Mouse (Mus musculus): ENCODE results near the gene Focad. TPM values are rescaled to one million over a fixed set of nuclear protein-coding genes. Genes with fewer than 3 reads are reported as not detected.

Gene Focad
- total RNA-seq (2021), result 10 to 100 TPM; 15.0 to 24.6 TPM
- long read RNA-seq, experiment 1, full-length matches to known transcripts, result 10 of 25 reads
- long read RNA-seq, experiment 1, partial matches to known transcripts, result 9 of 25 reads
- long read RNA-seq, experiment 1, other reads (novel, unspliced or antisense), result 6 of 25 reads
- long read RNA-seq, experiment 2, full-length matches to known transcripts, result 11 of 21 reads
- long read RNA-seq, experiment 2, partial matches to known transcripts, result 5 of 21 reads
- long read RNA-seq, experiment 2, other reads (novel, unspliced or antisense), result 5 of 21 reads

- peak; percentile 97 for DNase-seq
Measured at GRCm38 (mm10) chr4:88094062-88094767, at the start of gene Focad. TSS of gene Focad (plus strand) at chr4:88094629.

DNA sequence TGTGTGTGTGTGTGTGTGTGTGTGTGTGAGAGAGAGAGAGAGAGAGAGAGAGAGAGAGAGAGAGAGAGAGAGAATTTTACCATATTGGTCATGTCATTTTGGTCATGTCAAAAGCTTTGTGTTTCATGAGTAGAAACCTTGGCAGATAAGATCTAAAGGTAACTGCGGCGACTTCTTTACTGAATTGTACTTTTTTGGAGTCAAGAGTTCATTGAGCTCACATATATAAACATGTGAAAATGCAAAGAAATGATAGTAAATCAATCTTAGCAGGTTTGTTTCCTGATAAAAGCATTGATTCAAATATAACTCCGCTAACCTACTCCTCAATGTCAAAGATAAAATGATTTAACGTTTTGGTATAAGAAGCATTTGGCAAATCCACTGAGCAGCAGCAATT is 49.3 kb upstream of the Focad start:
- DNase-seq, result no peak

GRCm38 (mm10) chr4:88046280-88046679 is 48.1 kb upstream of the Focad start:
- DNase-seq, result no peak

GRCm38 (mm10) chr4:88075388-88075787 is 19.0 kb upstream of the Focad start:
- DNase-seq, result no peak

GRCm38 (mm10) chr4:88078983-88079382 is 15.4 kb upstream of the Focad start:
- no peak for DNase-seq

- DNase-seq, result no peak
Measured at GRCm38 (mm10) chr4:88081417-88081816, 13.0 kb upstream of the Focad start.

- DNase-seq, result no peak
Measured at GRCm38 (mm10) chr4:88081885-88082284, 12.5 kb upstream of the Focad start.

DNA sequence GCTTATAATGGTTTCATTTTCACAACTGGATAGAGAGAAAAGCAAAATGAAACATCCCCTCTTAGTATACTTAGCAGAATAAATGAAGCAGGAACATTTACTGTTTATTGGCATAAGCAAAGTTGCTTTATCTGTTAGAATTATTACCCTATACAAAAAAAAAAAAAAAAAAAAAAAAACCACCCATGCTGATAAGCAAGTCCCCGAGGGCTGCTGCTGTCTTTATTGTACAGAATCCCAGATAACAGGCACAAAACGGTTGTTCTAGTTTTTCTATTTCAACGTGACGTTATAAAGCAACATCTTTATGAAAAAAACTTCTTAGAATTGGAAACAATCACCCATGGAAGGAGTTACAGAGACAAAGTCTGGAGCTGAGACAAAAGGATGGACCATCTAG is 12.0 kb upstream of the Focad start:
- no peak for DNase-seq

GRCm38 (mm10) chr4:88083781-88084180 is 10.6 kb upstream of the Focad start:
- no peak for DNase-seq

DNA sequence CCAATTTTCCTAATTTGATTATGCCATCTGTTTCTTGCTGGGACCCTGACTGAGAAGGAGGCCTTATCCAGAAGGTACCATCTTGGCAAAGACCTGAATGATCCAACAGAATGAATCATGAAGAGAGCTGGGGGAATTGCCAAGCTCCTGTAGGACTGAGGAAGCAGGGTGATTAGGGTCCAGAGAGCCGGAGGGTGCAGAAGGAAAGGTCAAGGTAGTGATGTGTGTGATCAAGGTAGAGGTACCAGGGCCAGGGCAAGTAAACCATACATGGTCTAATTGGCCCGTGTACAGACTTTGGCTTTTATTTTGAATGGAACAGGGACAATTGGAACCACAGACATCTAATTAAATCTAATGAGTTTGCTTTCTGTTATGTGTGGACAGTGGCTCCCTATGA is 4.1 kb upstream of the Focad start:
- no peak for DNase-seq

DNA sequence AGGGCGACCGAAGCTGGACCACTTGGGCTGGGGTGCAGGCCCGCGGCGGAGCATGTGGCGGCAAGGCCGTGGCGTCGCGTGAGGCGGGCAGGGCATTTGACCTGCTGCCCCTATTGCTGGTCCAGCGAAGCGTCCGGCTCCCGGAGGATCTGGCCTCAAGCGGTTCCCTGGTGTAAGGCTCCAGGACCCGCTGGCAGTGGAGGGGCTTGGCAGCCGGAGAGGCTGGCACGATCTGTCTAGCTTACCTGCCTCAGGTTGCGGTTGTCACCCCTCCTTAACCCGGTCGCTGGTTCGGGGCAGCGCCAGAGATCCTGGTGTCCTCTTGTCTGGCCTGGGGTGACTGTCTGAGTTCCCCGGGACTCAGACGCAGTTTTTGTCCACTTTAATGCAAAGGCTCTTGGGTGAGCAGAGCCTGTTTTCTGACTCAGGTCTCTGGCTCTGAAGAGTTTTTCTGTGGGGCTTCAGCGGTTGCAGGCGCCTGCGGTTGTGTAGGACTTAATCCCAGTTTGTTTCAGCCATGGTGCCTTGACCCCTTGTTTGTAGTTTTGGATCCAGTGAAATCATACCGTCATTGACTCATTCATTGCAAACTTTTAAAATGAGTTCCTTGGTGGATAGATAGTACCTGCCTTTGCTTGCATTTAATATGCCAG is 465 bp downstream of the Focad start:
- no peak for DNase-seq

DNA sequence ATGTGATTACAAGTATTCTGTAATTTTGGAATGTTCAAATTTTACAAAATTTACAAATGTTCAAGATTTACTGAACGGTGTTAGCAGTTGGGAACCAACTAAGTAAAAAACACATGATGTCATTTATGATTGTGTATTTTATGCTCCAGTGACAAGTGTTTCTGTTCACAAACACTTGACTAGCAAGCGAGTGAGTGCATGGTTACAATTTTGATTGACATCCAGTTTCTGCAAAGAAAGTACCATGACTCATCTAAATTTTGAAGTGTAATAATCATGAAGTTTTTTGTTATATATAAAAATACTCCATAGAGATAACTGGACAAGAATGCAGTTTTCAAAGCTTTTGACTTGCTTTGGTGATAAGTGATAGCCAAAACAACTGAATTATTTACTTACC is 1.3 kb downstream of the Focad start:
- DNase-seq, result no peak

GRCm38 (mm10) chr4:88108585-88108984 is 14.2 kb downstream of the Focad start:
- no peak for DNase-seq

DNA sequence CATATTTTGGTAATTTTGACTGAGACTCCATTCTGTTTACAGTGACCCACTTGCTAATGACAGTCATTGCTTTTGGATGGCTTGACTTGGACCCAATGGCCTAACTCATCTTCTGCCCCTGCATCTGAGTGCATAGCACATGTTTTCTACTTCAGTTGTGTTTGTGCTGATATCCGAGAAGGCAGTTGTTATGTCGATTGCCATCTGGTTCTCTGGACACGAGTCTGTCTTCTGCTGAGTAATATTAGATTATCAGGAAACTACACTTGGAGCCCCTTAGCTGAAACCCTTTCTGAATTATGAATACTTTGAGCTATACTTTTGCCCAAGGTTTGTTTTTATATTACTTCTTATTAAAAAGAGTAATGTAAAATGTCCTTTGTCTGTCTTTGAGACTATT is 22.9 kb downstream of the Focad start:
- DNase-seq, result no peak

DNA sequence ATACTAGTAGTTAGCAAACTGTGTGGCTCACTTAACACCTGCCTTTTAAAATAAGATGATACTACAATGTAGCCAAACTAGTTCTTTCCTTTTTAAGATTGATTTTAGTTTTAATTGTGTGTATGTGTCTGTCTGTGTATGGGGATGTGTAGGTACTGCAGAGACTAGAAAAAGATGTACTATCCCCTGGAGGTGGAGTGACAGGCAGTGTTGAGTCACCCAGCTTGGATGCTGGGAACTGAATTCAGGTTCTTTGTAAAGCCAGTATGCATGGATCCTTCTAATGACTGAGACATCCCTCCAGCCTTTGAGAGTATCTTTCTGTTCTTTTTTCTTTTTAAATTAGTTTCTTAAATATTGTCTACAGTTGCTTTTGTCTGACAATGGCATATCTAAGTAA is 23.5 kb downstream of the Focad start:
- no peak for DNase-seq

- no peak for DNase-seq
Measured at GRCm38 (mm10) chr4:88118750-88119395, 24.4 kb downstream of the Focad start.

DNA sequence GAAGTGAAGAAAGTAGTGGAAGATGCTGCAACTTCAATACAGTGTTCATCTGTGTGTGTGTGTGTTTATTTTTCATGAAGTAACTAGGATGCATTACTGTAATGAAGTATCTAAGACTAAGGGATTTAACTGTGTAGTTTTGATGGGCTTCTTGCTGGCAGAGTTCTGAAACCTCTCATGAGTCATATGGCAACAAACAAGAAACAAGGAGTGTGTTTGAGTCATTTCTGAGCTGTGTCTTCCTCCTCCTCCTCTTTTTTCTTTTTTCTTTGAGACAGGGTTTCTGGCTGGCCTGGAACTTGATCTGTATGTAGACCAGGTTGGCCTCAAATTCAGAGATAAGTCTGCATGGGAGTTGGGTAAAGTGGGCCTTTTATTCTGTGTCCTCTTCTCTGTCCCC is 25.7 kb downstream of the Focad start:
- no peak for DNase-seq

- DNase-seq, result no peak
Measured at GRCm38 (mm10) chr4:88122472-88122871, 28.0 kb downstream of the Focad start.

DNA sequence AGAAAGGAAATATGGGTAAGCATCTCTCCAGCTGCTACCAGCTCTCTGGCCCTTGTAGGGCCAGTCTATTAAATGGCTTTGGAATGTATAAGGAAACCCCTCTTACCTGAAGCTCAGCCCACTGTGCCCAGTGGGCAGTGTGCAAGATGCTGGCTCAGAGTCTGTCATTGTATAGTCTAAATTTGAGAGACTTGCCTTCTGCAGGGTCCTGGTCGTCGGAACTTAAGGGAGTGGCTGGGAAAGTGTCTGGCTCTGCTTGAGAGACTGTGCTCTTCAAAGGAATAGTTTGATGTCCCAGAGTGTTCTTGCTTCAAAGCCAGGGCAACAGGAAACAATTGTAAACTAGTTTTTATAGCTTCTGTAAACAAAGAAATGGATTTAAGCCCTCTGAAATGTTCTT is 41.5 kb downstream of the Focad start:
- no peak for DNase-seq

- no peak for DNase-seq
Measured at GRCm38 (mm10) chr4:88136528-88136927, 42.1 kb downstream of the Focad start.

GRCm38 (mm10) chr4:88138366-88138917 is 44.0 kb downstream of the Focad start:
- no peak for DNase-seq

DNA sequence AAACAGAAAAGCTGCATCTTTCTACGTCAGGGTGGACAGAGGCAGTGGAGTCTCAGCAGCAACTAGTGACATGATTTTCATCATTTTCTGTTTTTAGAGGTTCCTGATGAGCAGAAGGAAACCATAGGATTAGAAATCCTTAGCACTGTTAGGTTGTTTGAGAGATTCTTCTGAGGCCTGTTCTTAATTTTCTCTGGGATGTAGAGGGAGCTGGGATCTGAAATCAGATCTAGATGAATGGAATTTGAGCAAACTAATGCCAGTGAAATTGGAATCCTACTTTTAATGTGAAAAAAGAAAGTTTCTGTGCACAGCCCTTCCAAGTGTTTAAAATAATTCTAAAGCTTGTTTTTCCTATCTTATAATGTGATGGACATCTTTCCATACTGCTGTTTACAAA is 55.0 kb downstream of the Focad start:
- DNase-seq, result no peak

All from gastrocnemius, postnatal 10 days (tissue).